18 mouse cellular contexts compared by ENCODE assay signal in genomic region chr3:85144425-85144824, GRCm38 (mm10).
"Had no signal": no experiment of that assay in that cellular context is flagged by ENCODE, and none has a peak within 500 bp of the region (broad histone marks: within the 10 kb centered on the region; RNA-seq: fewer than 3 reads in every experiment).

No protein-coding gene starts in this region.

- DNase-seq: kidney, adult 11 months; kidney, adult 9 months; kidney, postnatal 36 days; layer of hippocampus, adult 9-11 months; layer of hippocampus, postnatal 36 days; lung, adult 2 months; lung, postnatal 4 days; retina, postnatal 1 day; thymus, postnatal 36 days had no signal

- H3K9ac ChIP-seq: liver, embryonic 15.5 days; midbrain, embryonic 15.5 days; neural tube, embryonic 12.5 days; stomach, embryonic 15.5 days had no signal

- H3K4me1 ChIP-seq: limb, embryonic 10.5 days; liver, embryonic 15.5 days; midbrain, embryonic 15.5 days; neural tube, embryonic 12.5 days; stomach, embryonic 15.5 days had no signal

- H3K4me2 ChIP-seq: liver, embryonic 11.5 days; liver, embryonic 15.5 days; midbrain, embryonic 11.5 days; midbrain, embryonic 15.5 days; neural tube, embryonic 12.5 days; stomach, embryonic 15.5 days had no signal

- H3K36me3 ChIP-seq: limb, embryonic 10.5 days; liver, embryonic 15.5 days; midbrain, embryonic 15.5 days; neural tube, embryonic 12.5 days; stomach, embryonic 15.5 days had no signal

- H3K9me3 ChIP-seq: limb, embryonic 10.5 days; liver, embryonic 15.5 days; midbrain, embryonic 15.5 days; neural tube, embryonic 12.5 days; stomach, embryonic 15.5 days had no signal

- H3K4me3 ChIP-seq: limb, embryonic 10.5 days; liver, embryonic 15.5 days; midbrain, embryonic 15.5 days; neural tube, embryonic 12.5 days; stomach, embryonic 15.5 days had no signal

- H3K27me3 ChIP-seq: liver, embryonic 15.5 days; midbrain, embryonic 15.5 days; neural tube, embryonic 12.5 days; stomach, embryonic 15.5 days had no signal

- H3K27ac ChIP-seq: kidney, postnatal 0 days; limb, embryonic 10.5 days; liver, embryonic 15.5 days; midbrain, embryonic 15.5 days; neural tube, embryonic 12.5 days; stomach, embryonic 15.5 days had no signal

- ATAC-seq: lung, postnatal 0 days; midbrain, embryonic 15.5 days had no signal
